Mouse (Mus musculus) heart, postnatal 0 days (tissue): Measurements from ENCODE around the gene Accs. TPM values are rescaled to one million over a fixed set of nuclear protein-coding genes. Genes with fewer than 3 reads are reported as not detected.

Experiments
- ATAC-seq: fragments of 200-750 bp; cut with Nextera tagmentation; 2 replicates; pipeline ENCODE4 v1.8.0; 2017; ENCODE audit warnings: low read depth, moderate number of reproducible peaks, moderate library complexity; ENCODE audit not compliant: insufficient read depth
- DNase-seq: peaks from one replicate; pipeline ENCODE4 v3.0.0-alpha.2; 2016; ENCODE audit warnings: low spot score
- H3K27ac ChIP-seq: fragments of 300-500 bp; sonication (generic); 2 replicates; pipeline ENCODE4 v1.5.1; 2014; ENCODE audit warnings: low read depth, mild to moderate bottlenecking
- H3K27me3 ChIP-seq: fragments of 300-500 bp; sonication (generic); 2 replicates; pipeline ENCODE4 v1.6.1; 2014; ENCODE audit warnings: low read length, mixed read lengths; ENCODE audit not compliant: control insufficient read depth, insufficient read depth
- H3K36me3 ChIP-seq: fragments of 300-500 bp; sonication (generic); replicated peaks from 2 replicates; pipeline ENCODE4 v1.6.1; 2014; ENCODE audit warnings: low read length, mixed read lengths; ENCODE audit not compliant: control insufficient read depth, insufficient read depth
- H3K4me1 ChIP-seq: fragments of 300-500 bp; sonication (generic); 2 replicates; pipeline ENCODE4 v1.6.1; 2014; ENCODE audit warnings: antibody characterized with exemption; ENCODE audit not compliant: control insufficient read depth, insufficient read depth
- H3K4me2 ChIP-seq: fragments of 300-500 bp; sonication (generic); 2 replicates; pipeline ENCODE4 v1.6.1; 2014; ENCODE audit warnings: low read depth, mild to moderate bottlenecking, low read length, moderate library complexity
- H3K4me3 ChIP-seq: fragments of 300-500 bp; sonication (generic); 2 replicates; pipeline ENCODE4 v1.5.1; 2014; ENCODE audit warnings: low read depth, low read length
- H3K9ac ChIP-seq: fragments of 300-500 bp; sonication (generic); replicated peaks from 2 replicates; pipeline ENCODE4 v1.6.1; 2014; ENCODE audit warnings: low read depth, low read length, mixed read lengths
- H3K9me3 ChIP-seq: fragments of 300-500 bp; sonication (generic); replicated peaks from 2 replicates; pipeline ENCODE4 v1.6.1; 2016; ENCODE audit warnings: low read length; ENCODE audit not compliant: control insufficient read depth
- CTCF ChIP-seq: IDR thresholded peaks from 2 replicates; pipeline ENCODE4 v1.5.1; 2016; ENCODE audit warnings: antibody characterized with exemption, control low read depth, low read depth
- EP300 ChIP-seq: IDR thresholded peaks from 2 replicates; pipeline ENCODE4 v1.6.1; 2016; ENCODE audit warnings: antibody characterized with exemption, low read depth
- WGBS: fragments of 180-500 bp; shearing (Covaris S2); extraction: QIAGEN DNeasy Blood & Tissue Kit; methylation state at CpG from one replicate; pipeline ENCODE4 v1.1.7; 2014; 5-methylcytosine and 5-hydroxymethylcytosine counted together
- polyA plus RNA-seq: library from polyadenylated mRNA; unstranded; fragments of >200 nt; fragmentation: Nextera tagmentation; extraction: Ambion mirVana; gene quantifications from 2 replicates; pipeline ENCODE4 v1.2.1, GENCODE M21; 2015
- total RNA-seq: library from RNA; depleted of rRNA; stranded (reverse); fragments of >200 nt; gene quantifications from 2 replicates; pipeline ENCODE4 v1.2.3, GENCODE M21; 2014; ENCODE audit warnings: low replicate concordance

Accs gene
- total and polyA plus RNA-seq, 2 experiments from 2014 or later, result 6.2 to 8.4 TPM

- DNase-seq (no peak), ATAC-seq (no peak)
- no peak overlapping the region for H3K9ac ChIP-seq
- H3K27me3 ChIP-seq, result no peaks in the 10 kb centered on the region
- H3K4me2 ChIP-seq, result no peak overlapping the region
- H3K4me3 ChIP-seq, result no peak overlapping the region
- H3K9me3 ChIP-seq, result no peaks in the 10 kb centered on the region
- H3K4me1 ChIP-seq, result peaks cover 7% of the 10 kb centered on the region; the same call in 1 of the 2 replicates
- 70% methylated on average over 1 of the region's 1 CpGs for WGBS
- 0 out of 2 replicates have a peak, but pooled peaks cover 7% of the 10 kb centered on the region for H3K36me3 ChIP-seq
- no peak overlapping the region for H3K27ac ChIP-seq
- TF ChIP-seq EP300 (no peak), CTCF (no peak)
Observed at GRCm38 (mm10) chr2:93851303-93851702, 1.6 kb upstream of the Accs start.

GRCm38 (mm10) chr2:93850317-93850944 lies 688 bp upstream of the Accs start:
- Histone ChIP-seq H3K4me2 (peak overlapping the region; percentile 73), H3K9me3 (no peaks in the 10 kb centered on the region), H3K9ac (no peak overlapping the region), H3K4me1 (peaks cover 7% of the 10 kb centered on the region; the same call in 1 of the 2 replicates), H3K4me3 (peak overlapping the region; percentile 62; the same call in 1 of the 2 replicates), H3K36me3 (peaks cover 14% of the 10 kb centered on the region; the same call in 1 of the 2 replicates), H3K27ac (no peak overlapping the region), H3K27me3 (no peaks in the 10 kb centered on the region)
- no peak for ATAC-seq
- WGBS, result 41% methylated on average over 13 of the region's 13 CpGs
- no peak for DNase-seq
- TF ChIP-seq CTCF (no peak), EP300 (no peak)

GRCm38 (mm10) chr2:93841349-93841748 lies 8.4 kb downstream of the Accs start:
- peaks cover 50% of the 10 kb centered on the region for H3K36me3 ChIP-seq
- ATAC-seq (no peak), DNase-seq (no peak)

GRCm38 (mm10) chr2:93840109-93840508 lies 9.6 kb downstream of the Accs start:
- 56% methylated on average over 6 of the region's 6 CpGs for WGBS
- no peak overlapping the region for H3K4me2 ChIP-seq

More at GRCm38 (mm10) chr2:93841349-93841748, 8.4 kb downstream of the Accs start:
- Histone ChIP-seq H3K4me2 (no peak overlapping the region), H3K4me3 (no peak overlapping the region), H3K4me1 (no peaks in the 10 kb centered on the region), H3K9ac (no peak overlapping the region), H3K9me3 (no peaks in the 10 kb centered on the region), H3K27me3 (no peaks in the 10 kb centered on the region), H3K27ac (no peak overlapping the region)
- WGBS, result 79% methylated on average over 3 of the region's 3 CpGs
- no peak for TF ChIP-seq EP300

GRCm38 (mm10) chr2:93838931-93839330 lies 10.8 kb downstream of the Accs start:
- no peak overlapping the region for H3K4me3 ChIP-seq
- no peak overlapping the region for H3K9ac ChIP-seq
- no peak for ATAC-seq
- no peak for DNase-seq
- no peaks in the 10 kb centered on the region for H3K27me3 ChIP-seq
- 93% methylated on average over 4 of the region's 4 CpGs for WGBS
- no peak overlapping the region for H3K4me2 ChIP-seq
- H3K4me1 ChIP-seq, result no peaks in the 10 kb centered on the region
- TF ChIP-seq CTCF, result no peak
- no peak for TF ChIP-seq EP300
- no peak overlapping the region for H3K27ac ChIP-seq
- no peaks in the 10 kb centered on the region for H3K9me3 ChIP-seq
- peaks cover 32% of the 10 kb centered on the region for H3K36me3 ChIP-seq

More at GRCm38 (mm10) chr2:93840109-93840508, 9.6 kb downstream of the Accs start:
- ATAC-seq (peak; percentile 25; the same call in 1 of the 2 replicates), DNase-seq (no peak)
- Histone ChIP-seq H3K36me3 (peaks cover 41% of the 10 kb centered on the region), H3K27ac (no peak overlapping the region), H3K4me1 (no peaks in the 10 kb centered on the region), H3K4me3 (no peak overlapping the region), H3K27me3 (no peaks in the 10 kb centered on the region), H3K9me3 (no peaks in the 10 kb centered on the region), H3K9ac (no peak overlapping the region)
- TF ChIP-seq CTCF, result peak; percentile 16; the same call in 1 of the 2 replicates
- TF ChIP-seq EP300, result no peak
